Mouse (Mus musculus) gastrocnemius, adult 8-10 months (tissue): ENCODE results near the gene Erlec1. TPM values are rescaled to one million over a fixed set of nuclear protein-coding genes. Genes with fewer than 3 reads are reported as not detected.
A peak's percentile ranks its signal among the peaks of the same experiment; 100 is the strongest.

Experiments
- DNase-seq, 2 experiments: peaks; one replicate each; pipeline ENCODE4 v3.0.0; 2022; ENCODE audit warnings: low spot score in 2 of 2
- total RNA-seq, 4 experiments: library from RNA; stranded (reverse); gene quantifications; 2 replicates each; pipeline ENCODE4 v1.2.4; 2022

The Erlec1 gene
- total RNA-seq: 10 to 100 TPM; 30.4 to 34.9 (median 32.4) TPM

DNA sequence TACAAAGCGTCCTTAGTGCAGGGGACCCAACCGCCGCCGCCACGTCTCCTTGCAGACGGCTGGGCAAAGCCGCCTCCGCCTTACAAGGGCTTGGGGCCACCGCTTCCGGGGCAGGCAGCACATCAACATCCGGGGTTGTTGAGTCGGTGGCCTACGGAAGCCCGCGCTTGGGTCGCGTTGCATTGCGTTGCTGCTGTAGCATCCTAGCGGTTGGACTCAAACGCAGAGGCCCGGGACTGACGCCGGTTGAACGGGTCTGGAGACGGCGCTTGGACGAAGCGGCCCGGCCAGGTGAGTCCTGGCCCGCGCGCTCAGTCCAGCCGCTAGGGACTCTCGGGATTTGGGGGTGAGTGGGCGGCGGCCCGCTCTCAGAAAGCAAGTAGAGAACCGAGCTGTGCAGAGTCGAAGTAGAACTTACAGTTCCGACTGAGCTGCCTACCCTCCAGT lies at the start of gene Erlec1:
Gene Erlec1 (minus strand): TSS at position 57 of the 447 bp plus-strand sequence.
- DNase-seq: peak; percentile 60 to 79

DNA sequence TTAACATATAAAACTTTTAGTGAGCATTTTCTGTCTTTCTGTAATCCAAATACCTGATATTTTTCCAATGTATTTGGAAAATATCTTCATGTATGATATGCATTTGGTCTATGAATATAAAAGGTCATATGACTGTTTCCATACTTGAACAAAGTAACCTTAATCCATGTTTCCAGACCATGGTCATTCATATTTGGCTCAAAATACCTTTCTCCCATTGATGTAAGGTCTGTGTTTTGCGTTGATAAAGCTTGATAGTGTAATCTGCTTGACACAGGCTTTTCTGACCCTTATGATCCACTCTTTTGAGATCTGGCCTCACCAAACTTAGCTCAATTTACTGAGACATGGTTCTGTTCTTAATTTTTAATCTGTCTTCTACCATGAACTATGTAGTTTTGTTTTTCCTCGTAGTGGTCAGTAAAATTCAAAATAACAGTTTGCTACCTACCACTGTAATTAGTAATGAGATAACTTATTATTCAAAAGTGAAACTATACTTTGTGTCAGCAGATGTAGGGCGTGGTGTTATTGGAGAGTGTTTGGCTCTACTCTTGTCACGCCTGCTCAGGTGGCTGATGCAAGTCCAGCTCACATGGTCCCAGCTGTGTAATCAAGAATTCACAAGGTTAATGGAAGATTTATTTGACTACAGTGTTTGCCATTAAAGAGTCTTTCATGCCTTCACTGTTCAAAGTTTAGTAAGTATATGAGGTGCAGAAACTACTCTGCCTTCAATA lies 47.2 kb upstream of the Erlec1 start:
- DNase-seq: no peak

DNA sequence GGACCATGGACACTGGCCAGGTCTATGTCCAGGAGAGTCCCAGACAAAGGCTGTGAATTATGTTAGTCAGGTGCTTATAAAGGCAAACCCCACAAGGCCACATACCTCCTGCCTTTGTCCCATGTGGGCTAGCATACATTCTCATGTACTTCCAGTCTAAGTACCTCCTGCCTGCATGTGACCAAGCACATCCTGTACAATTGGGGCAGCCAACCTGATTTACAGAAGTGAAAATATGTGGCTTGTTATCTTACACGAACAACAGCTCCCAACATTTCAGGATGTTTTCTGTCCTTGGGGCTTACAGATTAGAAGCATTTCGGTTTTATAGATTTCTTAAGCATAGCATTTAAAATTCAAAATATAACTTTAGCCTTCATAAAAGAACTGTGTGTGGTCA lies 45.9 kb upstream of the Erlec1 start:
- DNase-seq: no peak

DNA sequence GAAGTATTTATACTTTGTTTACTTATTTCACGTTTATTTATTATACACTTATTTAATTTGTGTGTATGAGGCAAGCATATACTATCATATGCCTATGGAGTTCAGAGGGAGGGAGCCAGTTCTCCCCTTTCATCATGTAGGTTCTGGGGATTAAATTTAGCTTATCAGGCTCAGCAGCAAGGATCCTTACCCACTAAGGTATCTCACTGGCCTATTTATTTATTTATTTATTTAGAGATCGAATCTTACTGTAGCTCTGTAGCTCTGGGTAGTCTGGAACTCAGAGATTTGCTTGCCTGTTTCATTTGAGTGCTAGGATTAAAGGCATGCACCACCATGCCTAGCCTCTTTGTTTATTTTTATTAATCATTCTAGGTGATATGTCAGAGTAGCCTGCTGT lies 44.6 kb upstream of the Erlec1 start:
- DNase-seq: no peak

DNA sequence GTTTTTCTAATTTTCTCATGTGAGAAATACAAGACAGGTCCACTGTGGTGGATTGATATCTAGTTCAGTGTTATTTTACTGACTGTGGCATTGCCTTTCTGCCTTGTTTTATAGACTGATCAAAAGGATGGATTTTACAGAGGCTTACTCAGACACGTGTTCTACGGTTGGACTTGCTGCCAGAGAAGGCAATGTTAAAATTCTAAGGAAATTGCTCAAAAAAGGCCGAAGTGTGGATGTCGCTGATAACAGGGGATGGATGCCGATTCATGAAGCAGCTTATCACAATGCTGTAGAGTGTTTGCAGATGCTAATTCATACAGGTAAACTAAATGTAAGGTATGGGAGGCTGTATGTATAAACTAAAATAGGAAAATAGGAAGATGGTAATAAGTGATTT lies 44.1 kb upstream of the Erlec1 start:
- no peak for DNase-seq

DNA sequence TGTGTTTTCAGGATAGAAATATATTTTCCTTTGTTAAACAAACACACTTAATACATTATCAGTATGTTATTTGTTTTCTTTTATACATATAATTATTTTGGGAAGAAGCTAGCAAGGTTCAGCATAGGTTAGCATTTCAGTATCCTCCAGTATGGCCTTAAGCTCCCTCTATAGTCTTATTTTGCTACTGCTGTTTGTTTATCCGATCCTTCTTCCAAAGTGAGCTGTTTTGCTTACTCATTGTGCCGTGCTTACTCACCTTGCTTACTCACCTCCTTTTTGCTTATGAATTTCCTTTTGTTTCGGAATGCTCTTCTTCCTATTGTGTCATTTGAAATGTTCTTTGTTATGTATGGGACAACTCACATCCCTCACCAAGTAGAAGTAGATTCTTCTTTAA lies 42.5 kb upstream of the Erlec1 start:
- no peak for DNase-seq

DNA sequence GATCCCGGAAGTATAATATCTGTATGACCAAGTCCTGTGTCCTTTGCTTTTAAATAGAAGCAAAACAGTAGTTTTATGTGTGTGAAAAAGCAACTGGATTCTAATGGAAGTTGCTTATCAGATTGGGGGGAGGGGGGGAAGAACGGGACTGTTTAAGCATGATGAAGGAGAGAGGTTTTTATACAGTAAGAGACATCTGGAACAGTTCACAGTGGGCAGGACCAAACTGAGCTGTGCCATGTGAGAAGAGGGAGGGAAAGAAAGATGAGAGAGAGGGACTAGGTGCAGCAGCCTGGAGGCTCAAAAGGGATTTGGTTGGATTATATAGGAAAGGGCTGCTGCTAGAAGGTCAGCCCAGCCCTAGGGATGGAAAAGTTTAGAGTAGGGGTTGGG lies 32.5 kb upstream of the Erlec1 start:
- no peak for DNase-seq

DNA sequence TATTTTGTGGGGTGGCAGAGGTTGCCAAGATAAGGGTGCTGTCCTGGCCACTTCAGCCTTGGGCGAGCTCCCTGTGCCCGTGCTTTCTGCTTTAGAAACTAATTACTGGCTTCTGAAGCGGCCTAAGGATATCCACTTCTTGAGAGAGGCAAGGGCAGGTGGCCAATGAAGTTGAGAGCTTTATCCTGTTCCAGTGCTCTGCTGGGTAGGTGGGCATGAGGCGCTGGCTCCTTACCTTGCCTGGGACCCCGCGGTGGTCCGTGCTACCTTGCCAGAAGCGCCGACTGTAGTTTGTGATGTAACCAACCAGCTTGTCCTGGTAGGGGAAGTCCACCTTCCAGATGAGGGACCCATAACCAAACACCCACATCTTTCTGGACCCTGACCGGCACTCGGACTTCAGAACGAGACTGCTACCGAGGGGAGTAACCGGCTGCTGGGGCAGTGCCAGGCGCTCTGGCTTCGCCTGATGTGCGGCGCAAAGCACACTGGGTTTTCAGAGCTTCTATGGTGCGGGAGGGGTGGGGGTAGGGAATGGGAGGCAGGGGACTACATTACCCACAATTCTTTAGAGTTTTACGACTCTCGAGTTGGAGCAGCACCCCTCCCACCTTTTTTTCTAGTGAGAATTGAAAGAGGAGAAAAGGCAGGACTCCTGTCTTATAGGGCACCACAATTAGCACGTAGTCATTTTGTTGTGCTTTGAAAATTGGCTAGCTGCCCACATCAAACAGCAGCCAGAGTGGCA lies 31.9 kb upstream of the Erlec1 start, which contains the start of gene Chac2:
Gene Chac2 (minus strand): TSS at position 474 of the 748 bp plus-strand sequence.
- DNase-seq: peak; percentile 77 to 87

DNA sequence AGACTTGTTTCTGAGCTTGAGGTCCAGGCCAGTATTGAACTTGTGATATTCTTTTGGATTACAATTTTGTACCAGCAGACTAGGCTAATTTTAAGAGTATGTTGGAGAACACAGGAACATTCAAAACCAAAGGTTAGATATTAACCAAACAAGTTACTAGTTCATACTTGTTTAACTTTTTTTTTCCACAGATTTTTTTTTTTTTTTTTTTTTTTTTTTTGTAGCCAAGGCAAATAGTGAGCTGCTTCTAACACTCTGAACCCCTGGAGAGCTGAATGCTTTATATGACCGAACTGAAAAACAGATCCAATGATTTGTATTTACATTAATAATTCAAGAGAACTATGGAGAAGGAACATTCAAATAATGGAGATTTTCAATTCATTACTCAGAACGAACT lies 31.1 kb upstream of the Erlec1 start:
- no peak for DNase-seq

DNA sequence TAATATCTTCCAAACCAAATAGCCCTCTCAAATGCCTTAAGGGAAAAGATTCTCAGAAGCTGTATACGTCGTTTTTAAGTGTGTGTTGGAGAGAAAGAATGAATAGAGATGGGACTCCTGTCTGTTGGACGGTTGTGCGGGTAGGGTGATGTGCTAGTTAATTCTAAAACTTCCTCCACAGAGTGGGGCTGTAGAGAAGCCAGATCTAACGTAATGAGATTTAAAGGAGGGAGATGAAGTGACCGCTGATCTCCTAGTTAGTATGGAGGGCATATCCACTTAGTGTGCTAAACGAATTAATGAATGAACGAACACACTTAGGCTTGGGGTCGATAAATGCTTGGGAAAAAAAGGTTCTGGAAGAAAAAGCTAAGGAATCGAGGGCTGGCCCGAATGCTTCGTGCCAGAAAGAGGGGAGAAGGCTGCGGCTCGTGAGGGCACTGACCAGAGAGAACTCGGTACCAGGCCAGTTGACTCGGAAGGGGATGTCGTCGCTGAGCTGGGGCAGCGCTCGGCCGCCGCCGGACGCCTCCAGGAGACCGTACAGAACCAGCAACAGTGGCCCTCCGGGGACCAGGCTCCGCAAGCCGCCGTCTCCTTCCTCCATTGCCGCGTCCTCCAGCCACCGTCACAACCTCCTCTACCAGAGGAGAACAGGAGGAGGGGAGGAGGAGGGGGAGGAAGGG lies 523 bp downstream of the Erlec1 start:
- DNase-seq: peak; percentile 9 to 18

DNA sequence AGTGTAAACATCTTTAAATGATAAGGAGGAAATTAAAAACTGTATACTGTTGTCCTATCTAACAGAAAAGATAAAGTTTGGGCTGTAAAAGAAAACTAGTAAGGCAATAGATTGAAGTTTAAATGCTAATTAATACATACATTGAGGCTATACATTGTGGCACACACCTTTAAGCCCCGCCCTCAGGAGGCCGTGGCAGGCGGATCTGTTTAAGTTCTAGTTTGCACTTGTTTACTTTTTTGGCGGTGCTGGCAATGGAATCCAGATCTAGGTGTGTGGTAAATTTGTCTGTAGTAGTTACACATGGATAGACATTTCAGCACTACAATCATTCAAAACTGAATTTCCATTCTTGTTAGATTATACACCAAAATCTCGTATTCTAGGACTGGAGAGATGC lies 1.3 kb downstream of the Erlec1 start:
- no peak for DNase-seq

DNA sequence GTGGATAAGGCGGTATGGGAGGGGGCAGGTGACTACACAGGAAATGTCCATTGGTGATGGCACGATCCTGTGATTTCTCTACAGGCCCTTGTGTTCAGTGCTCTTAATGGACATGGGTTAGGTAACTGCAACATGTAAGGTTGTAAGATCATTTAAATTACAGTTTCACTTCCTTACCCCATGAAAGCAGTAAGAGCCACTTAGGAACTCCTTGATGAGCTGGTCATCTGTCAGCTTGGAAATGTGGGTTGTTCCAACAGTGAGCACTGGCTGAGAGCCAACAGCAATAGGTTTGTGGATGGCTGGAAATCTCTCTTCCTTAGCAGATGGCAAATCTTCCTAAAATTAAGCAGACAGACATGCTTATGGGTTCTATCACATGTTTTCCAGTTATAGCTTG lies 10.6 kb downstream of the Erlec1 start:
- DNase-seq: no peak

DNA sequence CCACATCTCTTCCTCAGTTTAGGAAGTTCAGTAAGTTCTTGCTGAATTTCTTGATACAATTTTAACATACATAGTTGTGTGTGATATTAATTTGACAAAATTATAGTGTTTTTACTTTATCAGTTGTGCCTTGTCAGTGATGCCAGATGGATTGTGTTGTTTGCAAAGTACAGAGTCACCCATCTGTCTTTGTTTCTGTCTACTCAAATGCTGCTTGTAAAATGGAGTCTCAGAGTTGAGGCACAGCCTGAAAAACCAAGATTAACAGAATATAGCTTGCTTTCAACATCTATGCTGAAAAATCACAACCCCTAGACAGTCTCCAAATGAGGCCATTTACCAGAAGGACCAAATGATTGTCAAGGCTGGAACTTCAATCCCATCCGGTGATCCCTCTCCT lies 25.6 kb downstream of the Erlec1 start:
- DNase-seq: no peak

DNA sequence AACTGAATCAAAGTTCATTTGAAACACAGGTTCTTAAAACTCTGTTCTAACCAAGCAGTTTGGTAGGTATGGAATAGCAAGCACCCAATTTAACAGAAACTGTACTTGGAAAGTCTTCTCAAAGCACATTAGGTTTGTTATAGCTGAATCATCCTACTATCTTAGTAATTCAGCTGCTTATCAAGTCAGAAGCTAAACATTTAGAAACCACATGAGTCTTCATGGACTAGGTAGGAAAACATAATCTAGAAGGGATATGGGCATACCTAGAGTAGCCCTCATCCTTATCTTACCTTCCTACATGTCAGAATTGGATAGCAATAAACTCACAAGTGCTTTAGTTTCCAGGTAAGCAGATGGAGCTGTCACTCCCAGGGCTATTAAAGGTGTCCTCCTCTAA lies 26.1 kb downstream of the Erlec1 start:
- no peak for DNase-seq

DNA sequence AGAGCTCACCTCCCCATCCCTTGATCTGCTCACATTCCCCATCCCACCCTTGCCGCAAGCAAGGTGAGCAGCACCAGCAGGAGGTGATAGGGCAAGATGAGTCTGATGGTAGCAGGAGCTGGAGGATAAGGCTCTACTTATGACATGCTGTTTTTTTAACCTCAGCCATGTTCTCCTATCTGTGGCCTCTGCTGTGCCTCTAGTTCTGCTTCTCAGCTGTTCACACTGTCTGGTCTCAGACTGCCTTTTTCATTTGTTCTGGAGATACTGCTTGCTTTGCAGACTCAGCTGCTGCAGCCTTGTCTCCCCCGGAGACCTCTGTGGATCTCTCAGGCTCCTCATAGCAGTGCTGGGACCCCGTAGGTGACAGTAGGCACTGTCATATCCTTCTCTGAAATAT lies 30.9 kb downstream of the Erlec1 start:
- DNase-seq: no peak

DNA sequence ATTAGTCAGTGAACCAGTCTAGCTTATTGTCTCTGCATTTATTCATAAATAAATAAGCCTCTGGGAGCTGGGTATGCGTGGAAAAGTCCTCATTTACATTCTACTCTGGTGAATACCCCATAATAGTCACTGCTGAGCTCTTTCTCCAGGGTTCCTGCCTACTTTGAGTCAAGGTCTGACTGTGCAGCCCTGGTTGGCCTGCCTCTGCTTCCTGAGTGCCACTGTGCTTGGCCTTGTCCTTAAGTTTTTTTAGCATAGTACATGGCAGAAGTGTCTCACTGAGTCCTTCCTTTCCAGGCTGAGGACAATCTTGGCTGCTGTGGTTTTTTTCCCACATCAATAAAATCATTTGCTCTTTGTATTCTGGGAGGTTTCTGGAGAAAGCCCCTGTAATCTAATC lies 33.5 kb downstream of the Erlec1 start:
- no peak for DNase-seq

DNA sequence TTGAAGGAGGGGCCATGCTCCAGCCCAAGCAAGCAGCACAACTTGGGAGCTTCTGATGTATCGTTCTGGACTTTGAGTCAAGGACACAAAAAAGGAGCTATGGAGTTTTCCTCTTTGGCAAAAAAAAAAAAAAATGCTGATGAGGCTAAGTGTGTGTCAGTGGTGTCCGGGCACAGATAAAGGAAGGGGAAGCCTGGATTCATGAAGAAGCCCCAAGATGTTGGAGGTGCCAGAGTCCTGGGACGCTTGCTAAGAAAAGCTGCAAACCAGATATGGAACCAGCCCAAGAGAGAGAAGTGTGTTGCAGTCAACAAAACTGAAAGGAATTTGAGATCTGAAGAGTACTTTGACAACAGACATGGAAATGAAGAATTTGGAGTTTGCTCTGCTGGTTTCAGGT lies 41.8 kb downstream of the Erlec1 start:
- no peak for DNase-seq

DNA sequence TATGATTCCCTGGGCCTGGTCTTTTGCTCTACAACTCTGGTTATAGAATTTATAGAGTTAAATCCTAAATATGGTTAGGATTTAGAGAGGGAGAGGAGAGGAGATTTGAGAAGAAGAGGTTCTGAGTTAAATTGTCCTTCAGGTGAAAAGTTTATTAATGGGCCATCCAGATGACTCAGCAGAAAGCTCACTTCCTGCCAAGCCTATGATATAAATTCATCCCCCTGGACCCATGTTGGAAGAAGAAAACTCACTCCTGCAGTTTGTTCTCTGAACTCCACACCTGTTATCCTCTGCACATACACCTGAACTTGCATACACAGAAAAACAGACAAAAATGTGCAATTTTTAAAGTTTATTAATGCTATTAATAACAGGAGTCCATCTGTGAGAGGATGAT lies 54.8 kb downstream of the Erlec1 start:
- DNase-seq: no peak

DNA sequence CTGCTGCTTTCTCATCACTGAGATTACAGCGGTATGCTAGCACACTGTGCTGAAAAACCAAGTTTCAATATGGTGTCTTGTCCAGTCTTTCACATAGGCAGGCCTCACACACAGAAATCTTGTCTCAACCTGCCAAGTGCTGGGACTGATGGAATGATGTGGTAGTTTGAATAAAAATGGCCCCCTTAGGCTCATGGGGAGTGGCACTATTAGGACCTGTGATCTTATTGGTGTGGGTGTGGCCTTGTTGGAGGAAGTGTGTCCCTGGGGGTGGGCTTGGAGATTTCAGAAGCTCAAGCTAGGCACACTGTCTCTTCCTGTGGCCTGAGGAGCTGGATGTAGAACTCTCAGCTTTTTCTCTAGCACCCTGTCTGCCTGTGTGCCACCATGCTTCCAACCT lies 57.9 kb downstream of the Erlec1 start:
- no peak for DNase-seq

DNA sequence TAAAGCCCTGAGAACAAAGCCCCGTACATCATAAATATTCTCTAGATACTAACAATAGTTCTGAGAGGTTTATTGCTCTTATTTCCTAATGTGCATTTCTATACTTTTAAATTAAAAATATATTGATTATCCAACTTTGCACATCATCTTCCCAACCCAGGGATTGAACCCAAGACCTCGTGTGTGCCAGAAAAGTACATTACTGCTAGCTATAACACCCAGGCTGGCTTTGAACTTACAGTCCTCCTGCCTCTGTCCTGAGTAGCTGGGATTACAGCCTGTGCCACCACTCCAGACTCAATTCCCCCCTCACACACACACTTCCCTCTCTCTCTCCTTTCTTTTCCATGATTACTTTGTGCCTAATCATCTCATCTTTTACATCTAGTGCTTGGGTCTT lies 66.0 kb downstream of the Erlec1 start:
- no peak for DNase-seq

DNA sequence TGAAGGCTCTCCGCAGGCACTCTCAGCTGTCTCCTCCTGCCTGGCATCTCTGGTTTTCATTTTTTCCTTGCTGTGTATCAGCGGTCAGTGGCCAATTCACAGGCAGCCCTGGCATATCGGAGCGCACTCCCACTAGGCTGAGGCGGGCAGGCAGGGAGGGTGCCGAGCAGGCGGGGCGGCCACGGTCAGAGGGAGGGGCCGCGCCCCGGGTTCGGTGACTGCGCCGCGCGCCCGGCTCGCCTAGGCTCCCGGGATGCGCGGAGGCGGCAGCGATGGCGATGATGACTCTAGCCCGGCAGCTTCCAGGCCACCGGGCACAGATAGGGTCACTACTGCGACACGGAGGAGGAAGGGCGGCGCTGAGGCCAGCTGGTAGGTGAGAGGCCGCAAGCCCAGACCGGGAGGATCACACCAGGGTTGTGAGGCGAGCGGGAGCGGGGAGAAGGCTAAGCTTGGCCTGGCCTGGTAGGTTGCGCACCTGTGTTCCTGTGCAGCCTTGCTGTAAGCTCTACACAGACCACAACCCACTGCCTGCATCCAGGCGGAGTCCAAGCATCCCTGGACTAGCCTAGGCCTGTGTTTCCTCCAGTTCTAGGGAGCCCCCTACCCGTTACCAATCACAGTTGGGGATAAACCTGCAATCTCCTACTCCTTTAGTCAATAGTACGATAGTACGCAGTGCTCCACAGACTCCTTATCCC lies 68.8 kb downstream of the Erlec1 start, which contains the start of the genes Gpr75 and Asb3:
Gene Gpr75 (plus strand): TSS at position 188 of the 701 bp plus-strand sequence.
Gene Asb3 (plus strand): TSS at position 246 of the 701 bp plus-strand sequence.
- peak; percentile 11 to 17 for DNase-seq
